Mouse (Mus musculus) urinary bladder, postnatal 36 days (tissue): ENCODE results near the gene Rpl5.

Experiments used
- DNase-seq, 2 experiments: peaks; one replicate each; pipeline ENCODE4 v3.0.0; 2022; ENCODE audit warnings: low spot score in 2 of 2, mixed read lengths in 1 of 2

The Rpl5 gene

GRCm38 (mm10) chr5:107942941-107943340 lies 42.6 kb downstream of the Rpl5 start:
- no peak for DNase-seq

- DNase-seq, result no peak
Measured at GRCm38 (mm10) chr5:107943526-107943925, 43.2 kb downstream of the Rpl5 start.

GRCm38 (mm10) chr5:107946475-107946874 lies 46.2 kb downstream of the Rpl5 start:
- no peak for DNase-seq

GRCm38 (mm10) chr5:107947548-107947947 lies 47.2 kb downstream of the Rpl5 start:
- DNase-seq, result no peak

- no peak for DNase-seq
Measured at GRCm38 (mm10) chr5:107948899-107949298, 48.6 kb downstream of the Rpl5 start.

- no peak for DNase-seq
Measured at GRCm38 (mm10) chr5:107949607-107950006, 49.3 kb downstream of the Rpl5 start.

- DNase-seq, result no peak
Measured at GRCm38 (mm10) chr5:107950643-107951042, 50.3 kb downstream of the Rpl5 start.
